Mouse (Mus musculus) adrenal gland, postnatal 25 days (tissue): ENCODE measurements around the gene Mogat2. TPM values are rescaled to one million over a fixed set of nuclear protein-coding genes. Genes with fewer than 3 reads are reported as not detected.

Experiments used
- DNase-seq: peaks from one replicate; pipeline ENCODE4 v3.0.0; 2021; ENCODE audit warnings: mixed read lengths
- long read RNA-seq: library from polyadenylated mRNA; stranded (forward); transcript quantifications from one replicate; pipeline ENCODE4 v2.0.0, GENCODE M21; 2021
- total RNA-seq: library from RNA; stranded (reverse); gene quantifications from 2 replicates; pipeline ENCODE4 v1.2.3, GENCODE M21; 2021

The Mogat2 gene
- 0.79 and 2.3 TPM in 2 replicates for total RNA-seq
- long read RNA-seq = 0 reads

DNA sequence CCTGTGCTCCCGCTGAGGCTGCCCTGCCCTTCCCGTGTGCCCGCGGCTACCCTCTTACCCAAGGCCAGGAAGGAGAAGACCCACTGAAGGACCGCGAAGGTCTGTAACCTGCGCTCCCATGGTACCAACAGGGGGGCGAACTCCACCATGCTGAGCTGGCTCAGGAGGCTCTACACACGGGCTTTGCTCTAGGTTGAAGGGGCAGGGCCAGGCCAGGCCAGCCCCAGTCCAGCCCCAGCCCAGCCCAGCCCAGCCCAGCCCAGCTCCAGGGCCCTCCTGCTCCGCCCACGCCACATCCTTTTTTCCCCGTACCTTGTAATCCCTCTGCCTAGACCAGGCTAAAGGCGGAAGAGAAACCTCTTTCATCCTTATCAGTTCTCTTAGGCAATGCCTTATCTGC lies at the start of gene Mogat2:
Gene Mogat2, minus strand, starts transcription at position 203 of the 400 bp plus-strand sequence.
- DNase-seq = no peak

DNA sequence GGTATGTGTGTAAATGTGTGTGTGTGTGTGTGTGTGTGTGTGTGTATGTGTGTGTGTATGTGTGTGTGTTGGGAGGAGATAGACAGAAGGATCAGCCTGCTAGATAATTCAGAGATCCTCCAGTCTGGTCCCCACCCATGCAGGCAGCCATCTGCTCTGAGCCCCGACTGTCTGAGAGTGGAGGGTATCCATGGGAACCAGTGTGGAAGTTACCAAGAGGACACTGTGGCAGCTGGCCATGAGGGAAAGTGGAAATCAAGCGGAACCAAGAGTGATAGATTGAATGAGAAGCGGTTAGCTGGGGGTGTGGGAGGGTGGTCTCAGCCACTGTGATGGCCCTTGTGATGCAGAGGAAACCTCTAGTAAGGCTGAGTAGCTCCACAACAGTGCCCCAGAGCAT lies 48.9 kb upstream of the Mogat2 start:
- DNase-seq = no peak

DNA sequence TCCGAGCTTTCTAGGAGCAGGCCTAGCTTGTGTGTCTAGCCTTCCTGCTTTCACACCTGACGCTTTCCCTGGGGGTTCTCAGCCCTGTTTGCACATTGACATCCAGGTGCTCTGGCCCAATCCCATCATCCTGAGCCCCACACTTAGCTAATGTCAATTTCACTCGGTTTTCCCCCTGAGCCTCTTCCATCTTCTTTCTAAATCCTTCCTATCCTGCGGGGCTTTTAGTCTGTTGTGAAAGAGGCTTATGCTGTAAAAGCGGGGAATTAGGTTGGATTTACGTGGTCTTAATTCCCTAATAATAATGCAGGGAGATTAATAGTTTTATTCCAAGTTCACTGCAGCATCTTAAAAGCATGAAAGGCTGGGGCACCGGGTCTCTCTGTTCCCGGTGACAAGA lies 41.2 kb upstream of the Mogat2 start:
- DNase-seq = no peak

DNA sequence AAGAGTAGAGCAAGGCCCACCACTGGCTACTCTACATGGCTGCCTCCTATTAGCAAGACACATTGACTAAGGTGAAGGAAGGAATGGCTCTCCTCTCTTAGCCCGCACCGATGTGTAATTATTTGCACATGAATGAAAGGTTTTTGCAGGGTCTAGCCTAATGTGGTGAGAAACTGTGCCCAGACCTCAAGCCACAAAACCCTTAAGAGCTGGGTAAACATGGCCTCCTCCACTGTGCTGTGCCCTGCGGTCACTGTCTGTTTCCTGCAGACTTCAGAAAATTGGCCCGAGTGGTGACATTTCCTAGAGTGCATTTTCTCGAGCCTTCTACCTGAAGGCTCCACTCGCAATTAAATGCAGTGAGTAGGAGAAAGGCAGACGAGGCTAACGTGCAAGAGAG lies 39.9 kb upstream of the Mogat2 start:
- DNase-seq = no peak

DNA sequence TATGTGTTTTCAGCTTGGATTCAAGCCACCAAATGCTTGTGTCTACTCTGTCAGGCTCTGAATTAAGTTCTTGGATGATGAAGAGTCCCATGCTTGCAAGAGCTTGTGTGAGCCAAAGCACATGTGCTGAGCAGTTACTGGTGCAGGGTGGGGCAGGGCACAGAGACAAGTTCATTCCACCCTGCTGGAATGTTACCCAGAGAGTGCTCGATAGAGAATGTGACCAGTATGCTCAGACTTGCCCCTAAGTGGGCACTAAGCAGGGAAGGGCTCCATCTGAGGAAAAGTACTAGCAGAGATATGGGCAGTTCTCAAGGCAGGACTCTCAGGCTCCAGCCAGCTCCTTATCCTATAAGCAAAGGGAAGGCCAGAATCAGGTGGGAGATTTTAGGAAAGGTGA lies 38.3 kb upstream of the Mogat2 start:
- DNase-seq = no peak

DNA sequence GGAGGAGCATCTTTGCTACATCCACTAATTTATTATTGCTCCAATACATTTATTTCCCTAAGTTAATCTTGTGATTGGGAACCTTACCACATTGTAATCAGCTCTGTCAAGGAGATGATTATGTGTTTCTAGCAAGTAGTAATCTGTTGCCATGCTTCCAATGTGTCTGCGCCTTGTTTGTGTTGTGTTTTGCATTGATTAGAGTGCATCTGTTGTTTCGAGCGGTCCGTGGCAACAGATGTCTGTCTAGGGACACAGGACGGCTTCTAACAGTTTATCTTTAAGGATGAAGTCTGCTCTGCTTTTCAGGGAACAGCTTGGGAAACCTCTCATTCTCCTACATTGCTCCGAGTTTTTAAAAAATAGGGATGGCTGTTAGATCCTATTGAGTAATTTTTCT lies 36.7 kb upstream of the Mogat2 start:
- DNase-seq = no peak

DNA sequence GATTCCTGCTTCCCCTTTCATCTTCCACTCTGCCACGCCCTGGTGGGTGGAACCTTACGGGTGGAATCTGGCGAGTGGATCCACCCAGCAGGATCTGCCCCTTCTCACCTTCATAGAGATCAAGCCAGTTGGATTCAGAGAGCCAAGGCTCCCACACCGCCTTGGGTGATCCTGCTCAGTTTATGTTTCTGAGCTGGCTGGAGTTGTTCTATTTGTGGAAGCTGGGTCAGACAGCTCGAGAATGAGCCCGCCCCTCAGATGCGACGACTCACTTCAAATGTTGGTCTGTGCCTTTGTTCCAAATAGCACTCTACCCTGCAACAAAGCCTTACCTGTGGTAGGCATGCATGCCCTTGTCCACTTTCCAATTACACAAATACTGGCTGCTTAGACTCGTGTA lies 33.2 kb upstream of the Mogat2 start:
- no peak for DNase-seq

DNA sequence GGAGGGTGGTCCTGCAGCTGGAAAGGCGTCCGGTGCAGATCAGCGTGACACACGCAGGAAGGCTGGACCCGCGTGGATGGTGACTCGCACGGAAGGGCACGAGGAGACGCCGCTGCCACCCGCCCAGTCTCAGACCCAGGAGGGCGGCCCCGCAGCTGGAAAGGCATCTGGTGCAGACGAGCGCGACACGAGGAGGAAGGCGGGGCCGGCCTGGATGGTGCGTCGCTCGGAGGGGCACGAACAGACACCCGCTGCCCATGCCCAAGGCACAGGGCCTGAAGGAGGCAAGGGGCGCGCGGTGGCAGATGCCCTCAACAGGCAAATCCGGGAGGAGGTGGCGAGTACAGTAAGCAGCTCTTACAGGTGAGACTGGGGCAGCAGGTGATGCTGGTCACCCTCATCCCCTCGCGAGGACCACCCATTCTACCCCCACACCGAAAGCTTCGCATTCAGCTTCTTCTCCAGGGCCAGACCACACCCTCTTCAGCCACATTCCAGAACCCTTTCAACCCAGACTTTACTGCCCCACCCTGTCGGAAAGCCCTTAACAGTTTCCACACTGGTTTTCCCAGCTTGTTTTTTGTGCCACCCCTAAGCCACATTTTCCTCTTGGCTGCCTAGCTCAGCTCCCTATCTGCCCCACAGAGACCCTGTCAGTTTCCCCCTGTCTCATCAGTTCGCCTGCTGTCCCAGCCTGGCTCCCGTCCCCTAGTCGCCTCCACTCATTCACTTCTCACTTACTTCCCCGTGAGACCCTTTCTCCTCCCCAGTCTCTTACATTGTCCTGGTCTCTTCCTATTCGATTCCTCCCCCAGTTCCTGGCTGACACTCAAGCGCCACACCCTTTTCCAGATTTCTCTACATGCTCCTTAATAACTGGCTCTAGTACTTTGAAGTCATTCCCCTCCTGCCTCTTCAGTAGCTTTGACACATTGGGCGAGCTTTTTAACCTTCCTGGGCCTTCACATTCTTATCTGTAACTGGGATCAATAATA lies 30.8 kb upstream of the Mogat2 start:
- DNase-seq = peak; percentile 27

DNA sequence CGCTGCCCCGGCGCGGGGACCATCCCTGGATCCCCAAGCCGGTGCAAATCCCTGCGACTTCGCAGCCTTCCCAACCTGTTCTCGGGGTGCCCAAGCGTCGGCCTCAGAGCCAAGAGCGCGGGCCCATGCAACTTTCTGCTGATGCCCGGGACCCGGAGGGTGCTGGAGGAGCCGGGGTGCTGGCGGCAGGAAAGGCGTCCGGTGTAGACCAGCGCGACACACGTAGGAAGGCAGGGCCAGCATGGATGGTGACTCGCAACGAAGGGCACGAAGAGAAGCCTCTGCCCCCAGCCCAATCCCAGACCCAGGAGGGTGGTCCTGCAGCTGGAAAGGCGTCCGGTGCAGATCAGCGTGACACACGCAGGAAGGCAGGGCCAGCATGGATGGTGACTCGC lies 30.1 kb upstream of the Mogat2 start:
- no peak for DNase-seq

DNA sequence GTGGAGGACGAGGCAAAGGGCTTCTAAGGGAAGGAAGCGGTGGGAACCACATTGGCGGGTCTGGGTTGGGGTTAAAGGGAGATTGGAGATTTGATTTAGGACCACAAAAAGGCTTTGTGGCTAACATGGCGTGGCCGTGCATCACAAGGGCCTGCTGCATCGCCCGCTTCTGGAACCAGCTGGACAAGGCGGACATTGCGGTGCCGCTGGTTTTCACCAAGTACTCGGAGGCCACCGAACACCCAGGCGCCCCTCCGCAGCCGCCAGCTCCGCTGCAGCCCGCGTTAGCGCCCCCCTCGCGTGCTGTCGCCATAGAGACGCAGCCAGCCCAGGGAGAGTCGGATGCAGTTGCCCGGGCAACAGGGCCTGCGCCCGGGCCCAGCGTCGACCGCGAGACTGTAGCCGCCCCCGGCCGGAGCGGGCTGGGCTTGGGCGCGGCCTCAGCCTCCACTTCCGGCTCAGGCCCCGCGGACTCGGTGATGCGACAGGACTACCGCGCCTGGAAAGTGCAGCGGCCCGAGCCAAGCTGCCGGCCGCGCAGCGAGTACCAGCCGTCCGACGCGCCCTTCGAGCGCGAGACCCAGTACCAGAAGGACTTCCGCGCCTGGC lies 29.6 kb upstream of the Mogat2 start:
- peak; percentile 67 for DNase-seq

DNA sequence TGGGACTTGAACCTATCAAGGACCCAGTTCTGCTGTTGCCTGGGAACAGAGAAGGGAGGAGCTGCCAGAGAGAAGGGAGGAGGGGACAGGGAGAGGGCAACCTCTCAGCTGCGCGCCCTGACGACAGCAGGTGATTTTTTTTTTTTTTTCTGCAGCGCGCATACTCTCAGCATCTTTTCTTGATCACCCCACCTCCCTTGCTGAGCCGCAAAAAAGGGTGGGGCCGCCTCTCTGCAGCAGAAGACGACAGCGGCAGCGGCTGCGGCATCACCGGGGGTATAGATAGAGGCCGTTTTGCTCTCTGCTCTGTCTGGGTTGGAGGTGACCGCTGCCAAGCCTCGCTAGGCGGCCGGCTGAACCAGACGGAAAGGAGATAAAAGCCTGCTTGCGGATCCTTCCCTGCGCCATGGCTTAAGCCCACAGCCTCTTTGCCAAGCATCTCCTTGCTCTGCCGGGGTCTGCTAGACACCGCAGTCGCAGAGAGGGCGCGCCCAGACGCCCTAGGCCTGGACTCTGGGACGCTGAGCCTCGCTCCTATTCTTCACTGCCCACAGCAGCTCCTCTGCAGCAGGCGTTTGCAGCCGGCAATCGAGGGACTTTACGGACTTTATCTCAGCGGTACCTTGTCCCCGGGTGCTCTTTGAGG lies 29.0 kb upstream of the Mogat2 start, which contains the start of gene Map6:
Gene Map6, plus strand, starts transcription at position 197 of the 646 bp plus-strand sequence.
- DNase-seq = peak; percentile 10

DNA sequence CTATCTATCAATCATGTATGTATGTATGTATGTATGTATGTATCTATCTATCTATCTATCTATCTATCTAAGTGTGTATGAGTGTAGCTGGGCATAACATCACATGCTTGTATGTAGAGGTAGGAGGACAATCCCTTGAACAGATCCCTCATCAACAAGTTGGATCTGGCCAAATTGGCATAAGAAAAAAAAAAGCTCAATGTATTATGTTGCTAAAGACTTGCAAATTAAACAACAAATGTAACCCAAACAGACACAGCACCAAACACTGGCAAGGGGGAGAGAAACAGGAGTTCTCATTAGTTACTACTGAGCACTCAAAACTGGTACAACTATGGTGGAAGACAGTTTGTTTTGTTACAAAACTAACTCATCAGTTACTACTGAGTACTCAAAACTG lies 26.2 kb upstream of the Mogat2 start:
- DNase-seq = no peak

DNA sequence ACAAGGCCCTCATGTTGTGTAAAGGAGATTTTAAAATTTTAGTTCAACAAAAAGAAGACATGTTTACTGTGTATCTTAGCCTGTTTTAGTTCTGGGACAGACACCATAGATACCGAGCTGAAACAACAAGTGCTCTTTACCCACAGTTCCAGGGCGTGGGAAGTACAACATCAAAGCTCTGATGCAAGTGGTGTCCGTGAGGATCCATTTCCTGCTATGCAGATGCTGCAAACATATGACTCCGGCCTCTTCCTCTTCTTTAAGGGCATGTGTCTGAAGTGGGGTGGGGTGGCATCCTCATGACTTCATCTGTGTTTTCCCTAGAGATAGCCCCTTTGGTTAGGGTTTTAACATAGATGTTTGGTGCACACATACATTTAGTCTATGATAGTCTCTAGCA lies 25.1 kb upstream of the Mogat2 start:
- DNase-seq = no peak

DNA sequence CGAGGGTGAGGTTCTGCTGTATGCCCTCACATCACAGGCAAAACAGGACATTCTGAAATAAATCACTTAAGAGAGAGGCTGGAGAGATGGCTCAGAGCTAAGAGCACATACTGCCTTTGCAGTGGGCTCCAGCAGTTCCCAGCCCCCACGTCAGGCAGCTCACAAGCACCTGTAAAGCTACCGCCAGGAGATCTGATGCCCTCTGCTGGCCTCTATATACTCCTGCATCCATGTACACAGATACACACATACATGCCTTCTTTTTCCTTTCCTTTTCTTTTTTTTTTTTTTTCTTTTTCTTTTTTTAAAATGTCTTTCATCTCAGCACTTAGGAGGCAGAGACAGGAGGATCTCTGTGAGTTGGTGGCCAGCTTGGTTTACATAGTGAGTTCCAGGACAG lies 23.5 kb upstream of the Mogat2 start:
- no peak for DNase-seq

DNA sequence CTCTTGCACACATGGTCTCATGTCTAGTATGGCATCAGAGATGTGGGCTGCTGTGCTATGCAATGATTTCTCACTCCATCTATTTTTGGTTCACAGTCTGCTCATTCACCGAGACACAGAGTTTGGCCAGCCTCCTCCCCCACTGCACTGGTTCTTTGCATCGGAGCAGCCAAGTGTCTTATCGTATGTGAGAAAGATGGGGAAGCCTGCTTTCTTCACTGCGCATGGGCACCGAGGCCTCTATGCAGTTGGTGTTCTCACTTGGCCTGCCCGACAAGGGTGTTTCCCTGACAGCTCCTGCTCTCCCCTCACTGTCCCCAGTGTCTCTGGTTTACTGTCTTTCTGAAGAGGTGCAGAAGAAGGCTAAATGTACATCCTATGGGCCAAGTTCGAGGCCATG lies 16.6 kb upstream of the Mogat2 start:
- DNase-seq = no peak

DNA sequence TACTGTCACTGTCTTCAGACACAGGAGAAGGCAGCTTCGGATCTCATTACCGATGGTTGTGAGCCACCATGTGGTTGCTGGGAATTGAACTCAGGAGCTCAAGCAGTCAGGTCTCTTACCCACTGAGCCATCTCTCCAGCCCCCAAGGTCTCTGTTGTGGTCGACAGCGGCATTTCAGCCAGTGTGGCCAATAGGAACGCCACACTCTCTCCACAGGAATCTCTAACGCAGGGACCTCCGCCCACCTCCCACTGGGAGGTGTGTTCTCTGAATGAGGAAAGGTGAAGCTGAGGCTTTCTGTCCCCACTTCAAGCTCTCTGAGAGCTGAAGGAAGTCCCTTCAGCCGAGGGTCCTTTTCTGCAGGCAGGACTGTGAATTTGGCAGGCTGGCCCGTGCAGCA lies 12.0 kb upstream of the Mogat2 start:
- no peak for DNase-seq

DNA sequence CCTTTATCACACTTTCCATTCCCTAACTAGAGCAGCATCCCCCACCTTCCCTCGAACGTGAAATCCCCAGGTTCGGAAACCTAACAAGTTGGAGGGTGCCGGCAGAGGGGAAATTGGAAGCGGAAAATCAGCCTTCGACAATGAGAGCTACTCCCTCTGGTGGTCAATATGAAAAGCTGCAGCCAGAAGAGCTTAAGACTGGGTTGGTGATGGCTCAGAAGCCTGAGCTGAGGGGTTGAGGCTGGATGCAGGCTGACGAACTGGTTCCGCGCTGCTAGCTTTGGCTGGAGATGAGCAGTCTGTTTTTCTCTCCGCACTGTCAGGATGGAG lies 11.1 kb upstream of the Mogat2 start:
- DNase-seq = no peak

DNA sequence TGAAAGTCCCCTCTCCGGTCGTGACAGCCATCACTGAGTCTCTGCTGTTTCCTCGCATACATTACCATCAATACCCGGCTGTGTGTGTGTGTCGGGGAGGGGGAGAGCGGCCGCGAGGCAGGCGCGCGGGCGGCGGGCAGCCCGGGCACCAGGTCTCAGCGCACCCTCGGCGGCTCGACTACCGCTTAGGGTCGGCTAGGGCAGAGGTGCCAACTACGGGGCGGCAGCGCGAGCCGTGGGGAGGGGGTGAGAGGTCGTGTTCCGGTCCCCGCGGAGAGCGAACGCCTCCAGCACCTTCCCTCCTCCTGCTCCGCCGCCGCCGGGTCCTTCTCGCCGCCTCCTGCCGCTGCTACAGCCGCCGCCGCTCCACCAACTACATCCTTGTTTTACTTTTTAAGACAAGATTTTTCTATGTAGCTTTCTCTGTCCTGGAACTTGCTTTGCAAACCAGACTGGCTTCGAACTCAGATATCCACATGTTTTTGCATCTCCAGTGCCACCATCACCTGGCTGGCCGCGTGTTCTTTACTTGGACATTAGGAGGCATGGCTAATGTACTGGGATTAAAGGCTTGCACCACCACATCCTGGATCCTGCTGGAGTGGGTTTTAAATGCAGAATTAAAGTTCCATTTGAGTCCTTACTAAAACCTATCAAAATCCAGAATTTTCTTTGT lies 10.6 kb upstream of the Mogat2 start:
- no peak for DNase-seq

DNA sequence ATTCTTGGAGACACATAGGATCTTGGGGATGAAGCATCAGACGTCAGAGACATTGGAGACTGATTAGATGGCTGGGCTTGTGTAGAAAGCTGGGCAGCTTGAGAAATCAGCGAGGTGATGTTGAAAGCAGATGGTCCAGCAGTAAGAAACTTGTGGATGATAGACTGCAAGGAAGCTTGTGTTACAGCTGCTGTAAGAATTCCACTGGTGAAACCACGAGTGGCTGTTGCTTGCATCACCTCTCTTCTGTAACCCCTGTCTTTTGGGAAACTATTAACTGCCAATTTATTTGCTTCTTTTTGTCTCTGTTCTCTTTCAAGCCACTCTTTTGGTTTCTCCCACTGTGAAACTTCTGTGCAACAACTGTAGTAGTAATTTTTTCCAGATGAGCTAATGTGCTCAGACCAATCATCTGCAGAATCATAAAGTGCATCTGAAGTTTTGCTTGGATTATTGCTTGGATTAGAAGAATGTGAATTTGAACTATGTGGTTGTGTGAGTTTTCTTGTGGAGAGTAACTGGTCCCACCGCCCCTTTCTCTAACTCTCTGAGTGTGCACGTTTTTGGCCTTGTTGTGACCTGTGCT lies 9.8 kb upstream of the Mogat2 start:
- no peak for DNase-seq

DNA sequence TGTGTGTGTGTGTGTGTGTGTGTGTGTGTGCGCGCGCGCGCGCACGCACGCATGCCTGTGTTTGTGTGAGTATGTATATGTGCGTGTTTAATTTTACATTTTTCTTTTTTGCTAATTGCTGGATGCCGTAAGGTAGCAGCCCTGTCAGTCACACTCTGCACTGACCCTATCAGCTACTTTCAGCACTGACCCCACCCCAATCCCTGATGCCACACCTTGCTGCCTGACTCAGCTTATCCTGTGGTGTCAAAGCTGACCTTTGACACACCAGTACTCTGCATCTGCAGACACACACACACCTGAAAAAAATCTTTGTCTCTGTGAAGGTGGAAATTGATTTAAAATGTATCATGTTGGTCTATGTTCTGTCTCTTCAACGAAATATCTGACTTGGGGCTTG lies 3.7 kb upstream of the Mogat2 start:
- no peak for DNase-seq

DNA sequence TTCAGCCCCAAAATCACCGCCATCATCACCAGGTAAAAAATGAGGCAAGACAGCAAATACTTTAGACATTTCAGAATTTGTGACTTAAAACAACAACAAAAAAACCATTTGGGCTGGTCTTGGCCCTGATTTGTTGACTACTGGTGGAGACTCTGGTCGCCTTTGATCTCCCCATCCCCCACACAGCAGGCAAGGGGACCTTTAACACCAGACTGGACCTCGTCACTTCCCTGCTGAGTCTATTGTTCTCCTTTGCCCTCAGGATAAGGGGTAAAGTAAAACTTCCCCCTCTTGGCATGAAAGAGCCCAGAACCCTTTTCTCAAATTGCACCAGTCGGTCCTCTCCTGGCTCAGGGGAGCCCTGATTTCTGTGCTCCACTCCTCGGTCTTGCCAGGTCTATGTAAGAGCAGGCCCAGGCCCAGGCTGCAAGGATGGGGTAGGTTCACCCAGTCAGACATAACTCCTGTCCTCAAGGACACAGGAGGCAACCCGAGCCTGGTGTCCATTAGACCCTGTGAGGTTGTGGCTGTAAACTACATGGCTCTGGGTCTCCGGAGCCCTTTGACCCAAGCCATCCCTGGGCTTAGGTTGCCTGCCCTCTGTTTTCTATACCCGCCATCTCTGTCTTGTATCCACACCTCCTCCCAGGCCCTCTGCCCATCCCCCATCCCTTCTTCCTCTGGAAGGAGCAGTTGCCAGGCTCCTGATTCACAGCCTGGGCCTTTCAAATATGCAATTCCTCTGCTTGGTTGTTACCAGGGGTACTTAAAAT lies 1.3 kb downstream of the Mogat2 start:
- DNase-seq = no peak

DNA sequence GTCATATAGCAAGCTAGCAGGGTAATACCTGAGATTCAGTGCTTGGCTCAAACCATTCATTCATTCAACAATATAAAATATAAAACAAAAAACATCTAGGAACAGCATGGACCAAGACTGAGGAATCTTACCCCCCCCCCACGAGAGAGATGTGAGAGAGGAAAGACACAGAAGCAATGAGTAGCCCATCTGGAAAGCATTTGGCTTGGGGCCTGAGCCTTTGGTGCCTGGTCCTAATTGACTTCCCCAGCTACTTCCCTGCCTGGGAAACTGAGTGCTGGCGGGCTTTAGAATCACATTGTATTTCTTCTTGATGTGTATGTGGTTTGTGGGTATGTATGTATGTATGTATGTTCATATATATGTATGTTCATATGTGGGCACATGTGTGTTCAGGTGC lies 2.8 kb downstream of the Mogat2 start:
- DNase-seq = no peak
